Mouse (Mus musculus) adrenal gland, postnatal 10 days (tissue): ENCODE results near the gene St8sia4. TPM values are rescaled to one million over a fixed set of nuclear protein-coding genes. Genes with fewer than 3 reads are reported as not detected.

Experiments used
- DNase-seq: peaks from one replicate; pipeline ENCODE4 v3.0.0; 2021; ENCODE audit warnings: mixed read lengths
- long read RNA-seq, 2 experiments: library from polyadenylated mRNA; stranded (forward); transcript quantifications; one replicate each; pipeline ENCODE4 v2.0.0; 2021
- total RNA-seq, 2 experiments: library from RNA; stranded (reverse); gene quantifications; 2 replicates each; pipeline ENCODE4 v1.2.3; 2021

The St8sia4 gene
- 10 to 100 TPM in 1 of 2 experiments, 1 to 10 TPM in 1; 6.4 to 10.9 TPM for total RNA-seq
- long read RNA-seq, experiment 1, full-length matches to known transcripts = 1 of 2 reads
- long read RNA-seq, experiment 1, partial matches to known transcripts = 1 of 2 reads
- long read RNA-seq, experiment 1, other reads (novel, unspliced or antisense) = 0 of 2 reads
- long read RNA-seq, experiment 2, full-length matches to known transcripts = 3 of 3 reads
- long read RNA-seq, experiment 2, partial matches to known transcripts = 0 of 3 reads
- long read RNA-seq, experiment 2, other reads (novel, unspliced or antisense) = 0 of 3 reads

DNA sequence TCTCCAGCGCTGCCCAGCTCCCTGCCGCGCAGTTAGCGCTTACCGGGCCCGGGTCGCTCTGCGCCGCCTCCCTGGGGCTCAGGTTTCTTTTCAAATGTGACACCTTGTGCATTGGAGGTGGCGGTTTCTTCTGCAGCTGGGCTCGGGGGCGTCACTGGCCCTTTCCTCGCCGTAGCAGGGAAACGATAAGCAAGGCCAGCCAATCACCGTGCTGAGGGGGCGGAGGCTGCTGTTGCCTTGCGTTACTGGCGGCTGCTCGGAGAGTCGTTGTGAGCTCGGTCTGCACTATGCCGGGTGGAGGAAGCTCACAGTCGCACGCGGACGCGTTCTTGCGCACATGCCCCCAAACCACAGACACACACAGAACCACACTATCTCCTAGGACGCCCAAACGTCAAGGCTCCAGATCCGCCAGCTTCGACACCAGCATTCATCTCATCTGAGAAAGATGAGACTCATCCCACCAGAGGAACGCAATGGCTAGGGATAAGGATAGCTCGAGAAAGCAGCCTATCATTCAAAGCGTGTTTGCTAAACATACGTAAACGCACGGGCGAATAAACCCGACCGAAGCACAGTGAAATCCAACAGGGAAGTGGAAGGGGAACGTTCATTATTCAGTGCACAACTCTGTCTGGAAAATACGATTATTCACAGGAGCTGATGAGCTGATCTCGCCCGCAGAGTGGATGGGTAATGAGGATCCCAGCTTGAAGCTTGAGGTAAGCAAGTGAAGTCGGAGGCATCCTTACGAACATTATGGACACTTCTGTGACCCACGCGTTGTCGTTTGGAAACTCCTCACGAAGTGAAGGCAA lies at the start of gene St8sia4:
Gene St8sia4 (minus strand): TSS at position 137 of the 818 bp plus-strand sequence.
- DNase-seq = peak; percentile 84

DNA sequence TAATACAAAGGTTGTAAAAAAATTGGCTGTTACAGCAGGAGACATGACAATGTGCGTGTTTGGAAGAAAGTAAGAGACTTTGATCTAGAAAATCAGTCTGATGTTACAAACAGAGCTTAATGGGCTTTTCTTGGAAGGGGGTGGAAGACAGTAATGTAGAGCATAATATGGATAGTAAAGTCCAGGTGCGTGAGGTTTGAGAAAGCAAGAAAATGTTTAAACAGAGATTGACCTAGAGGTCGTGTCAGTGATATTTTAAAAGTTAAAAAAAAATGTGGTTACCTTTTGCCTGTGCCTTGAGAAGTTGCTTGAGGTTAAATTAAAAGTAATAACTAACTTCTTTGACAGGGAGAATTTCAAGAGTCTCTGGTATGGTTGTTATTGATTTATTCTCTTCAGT lies 41.8 kb upstream of the St8sia4 start:
- DNase-seq = no peak

DNA sequence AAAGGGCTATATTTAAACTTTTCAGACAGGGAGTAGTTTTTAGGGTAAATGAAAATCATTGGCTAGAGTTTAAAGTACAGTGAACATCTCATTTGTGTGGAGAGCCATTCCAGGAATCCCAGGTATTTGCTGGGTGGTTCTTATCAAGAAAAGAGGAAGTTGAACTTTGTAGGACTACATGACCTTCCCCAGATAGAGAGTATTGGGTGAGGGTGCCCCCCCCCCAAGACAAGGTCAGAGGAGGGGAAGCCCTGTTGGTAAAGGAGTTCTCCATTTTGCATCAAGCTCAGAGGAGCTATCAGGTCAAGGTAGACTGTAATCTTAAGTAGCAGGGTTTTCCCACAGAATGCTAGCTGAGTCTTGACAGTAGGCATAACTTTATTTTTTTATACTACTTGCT lies 32.5 kb upstream of the St8sia4 start:
- DNase-seq = no peak

DNA sequence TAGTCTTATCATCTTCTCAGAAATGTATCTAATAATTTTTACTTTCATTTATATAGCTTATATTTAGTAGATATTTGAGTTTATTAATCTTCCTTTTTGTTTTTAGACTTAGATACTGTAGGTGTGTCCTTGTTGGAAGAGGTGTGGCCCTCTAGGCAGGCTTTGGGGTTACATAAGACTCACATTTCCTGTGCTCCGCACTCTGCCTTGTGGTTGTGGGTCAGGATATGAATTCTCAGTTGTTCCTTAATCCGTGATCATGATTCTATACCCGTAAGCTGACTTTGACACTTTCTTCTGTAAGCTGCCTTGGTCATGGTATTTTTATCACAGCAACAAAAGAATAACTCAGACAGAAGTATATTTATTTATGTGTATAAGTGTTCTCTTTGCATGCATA lies 6.7 kb upstream of the St8sia4 start:
- no peak for DNase-seq

DNA sequence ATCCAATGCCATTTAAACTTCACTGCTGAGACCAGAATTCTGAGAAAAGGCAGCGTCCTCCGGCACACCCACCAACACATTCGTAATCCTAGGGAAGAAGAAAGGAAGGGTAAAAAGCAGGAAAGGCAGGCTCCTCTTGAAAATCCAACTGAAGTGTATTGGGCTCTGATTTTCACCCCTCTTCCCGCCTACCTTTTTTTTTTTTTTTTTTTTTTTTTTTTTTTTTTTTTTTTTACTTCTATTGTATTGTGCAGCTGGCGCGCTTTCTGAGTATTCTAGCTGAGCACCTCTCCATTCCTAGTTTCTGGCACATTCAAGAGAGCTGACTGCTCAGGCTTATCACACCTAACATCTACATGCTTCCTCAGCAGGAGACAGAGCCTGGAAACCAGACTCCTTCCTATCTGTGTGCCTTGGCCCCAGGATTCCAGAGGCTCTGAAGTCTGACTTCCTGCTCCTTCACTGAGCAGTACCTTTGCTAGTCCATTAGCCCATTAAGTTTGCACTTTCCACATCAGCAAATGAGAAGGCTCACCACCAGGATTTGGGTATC lies 958 bp upstream of the St8sia4 start:
- no peak for DNase-seq

DNA sequence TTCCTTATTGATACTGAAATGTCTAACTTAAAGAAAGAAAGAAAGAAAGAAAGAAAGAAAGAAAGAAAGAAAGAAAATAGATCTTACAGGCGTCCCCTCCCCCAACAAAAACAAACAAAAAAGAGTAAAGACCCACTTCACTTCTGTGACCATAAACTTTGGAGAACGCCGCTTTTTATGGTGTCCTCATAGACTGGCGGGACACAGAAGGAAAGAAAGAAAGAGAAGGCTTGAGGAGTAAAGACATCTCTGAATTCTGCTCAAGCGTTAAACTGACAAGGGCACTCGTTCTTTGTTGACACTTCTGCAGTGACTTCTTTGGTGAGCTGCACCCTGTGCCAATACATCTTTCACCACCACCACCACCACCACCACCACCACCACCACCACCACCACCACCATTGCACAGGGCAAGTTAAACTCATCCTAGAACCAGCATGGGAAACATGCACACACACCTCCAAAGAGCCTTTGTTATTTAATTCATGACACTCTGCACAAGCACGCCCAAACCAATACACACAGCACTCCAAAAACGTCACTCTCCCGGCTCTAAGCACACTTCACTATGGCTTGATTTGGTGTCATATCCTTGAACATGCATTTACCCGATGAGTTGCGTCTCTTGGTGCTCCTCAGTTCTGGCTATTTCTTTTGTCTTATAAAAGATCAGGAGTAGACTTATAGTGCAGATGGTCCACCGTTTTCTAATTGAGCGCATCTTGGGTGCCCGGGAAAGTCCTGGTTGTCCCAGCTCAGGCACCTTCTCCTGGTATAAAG lies 640 bp downstream of the St8sia4 start:
- no peak for DNase-seq

DNA sequence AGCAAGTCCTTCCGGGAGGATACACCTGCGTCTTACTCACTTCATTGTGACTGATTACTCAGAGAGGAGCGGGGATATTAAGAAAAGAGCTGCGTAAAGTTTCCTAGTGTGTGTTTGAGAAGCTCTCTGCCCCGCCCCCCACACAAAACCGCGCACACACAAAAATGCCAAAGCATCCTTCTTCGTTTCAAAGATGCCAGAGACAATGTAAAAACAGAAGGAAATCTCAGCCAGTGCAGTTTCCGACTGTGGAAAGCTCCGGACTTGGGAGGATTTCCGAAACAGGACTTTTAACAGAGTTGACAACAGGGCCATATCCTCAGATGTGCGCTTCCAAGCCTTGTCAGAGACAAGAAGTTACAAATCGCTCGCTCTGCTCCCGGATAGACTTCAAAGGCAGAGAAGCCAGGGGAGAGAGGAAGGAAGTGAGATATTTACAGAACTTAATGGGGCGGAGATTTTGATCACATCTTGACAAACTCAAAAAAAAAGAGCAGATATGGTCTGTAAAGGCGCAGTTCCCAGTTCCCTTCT lies 1.4 kb downstream of the St8sia4 start:
- peak; percentile 26 for DNase-seq

DNA sequence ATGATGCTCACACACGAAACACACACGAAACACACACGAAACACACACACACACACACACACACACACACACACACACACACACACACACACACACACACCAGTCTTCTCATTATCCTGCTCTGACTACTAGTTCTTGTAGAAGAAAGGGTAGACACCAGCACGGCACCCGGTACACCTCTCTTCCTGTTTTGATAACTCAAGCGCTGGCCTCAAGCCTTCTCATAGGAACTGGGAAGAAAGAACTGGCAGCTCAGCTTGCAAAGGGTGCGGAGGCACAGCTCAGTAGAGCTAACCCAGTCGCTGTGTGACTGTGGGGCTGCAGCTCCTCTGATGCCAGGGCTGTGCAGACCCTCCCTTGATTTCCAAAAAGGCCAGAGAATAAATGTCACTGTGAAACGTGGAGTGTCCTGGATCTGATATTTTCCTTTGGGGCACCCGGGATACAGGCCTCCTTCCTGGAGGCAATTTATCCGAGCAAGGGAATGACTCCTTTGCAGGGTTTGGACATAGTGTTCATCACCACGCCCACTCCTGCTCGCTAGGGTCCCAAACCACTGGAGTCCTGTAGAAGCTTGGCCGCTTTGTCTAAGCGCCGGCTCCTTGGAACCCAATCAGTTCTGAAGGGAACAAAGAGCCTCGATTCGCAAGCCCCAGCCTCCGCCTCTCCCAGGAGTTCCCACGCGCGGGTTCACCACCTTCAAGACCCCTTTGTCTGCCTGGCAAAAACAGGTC lies 2.2 kb downstream of the St8sia4 start:
- peak; percentile 8 for DNase-seq

DNA sequence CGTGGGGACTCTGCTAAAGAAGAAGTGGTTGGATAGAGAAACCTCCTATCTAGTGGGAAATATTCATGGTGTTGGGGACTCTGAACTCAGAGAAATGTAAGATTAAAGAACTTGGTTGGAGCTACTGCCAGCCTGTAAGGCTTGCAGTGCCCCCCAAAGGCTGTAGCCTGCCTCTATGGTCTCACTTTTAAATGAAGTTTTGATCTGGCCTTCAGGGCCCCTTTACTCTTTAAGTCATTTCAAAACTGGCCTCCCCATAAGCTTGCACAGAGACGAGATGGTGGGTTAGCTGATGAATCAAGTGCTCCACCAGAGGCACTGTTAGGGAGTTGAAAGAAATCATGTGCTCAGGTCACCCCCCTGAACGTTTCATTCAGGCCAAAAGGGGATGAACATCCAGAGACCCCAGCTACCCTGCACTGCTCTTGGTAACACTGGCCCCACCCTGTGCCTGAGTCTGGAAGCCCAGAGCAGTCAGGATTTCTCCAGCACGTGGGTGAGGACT lies 3.0 kb downstream of the St8sia4 start:
- DNase-seq = no peak

DNA sequence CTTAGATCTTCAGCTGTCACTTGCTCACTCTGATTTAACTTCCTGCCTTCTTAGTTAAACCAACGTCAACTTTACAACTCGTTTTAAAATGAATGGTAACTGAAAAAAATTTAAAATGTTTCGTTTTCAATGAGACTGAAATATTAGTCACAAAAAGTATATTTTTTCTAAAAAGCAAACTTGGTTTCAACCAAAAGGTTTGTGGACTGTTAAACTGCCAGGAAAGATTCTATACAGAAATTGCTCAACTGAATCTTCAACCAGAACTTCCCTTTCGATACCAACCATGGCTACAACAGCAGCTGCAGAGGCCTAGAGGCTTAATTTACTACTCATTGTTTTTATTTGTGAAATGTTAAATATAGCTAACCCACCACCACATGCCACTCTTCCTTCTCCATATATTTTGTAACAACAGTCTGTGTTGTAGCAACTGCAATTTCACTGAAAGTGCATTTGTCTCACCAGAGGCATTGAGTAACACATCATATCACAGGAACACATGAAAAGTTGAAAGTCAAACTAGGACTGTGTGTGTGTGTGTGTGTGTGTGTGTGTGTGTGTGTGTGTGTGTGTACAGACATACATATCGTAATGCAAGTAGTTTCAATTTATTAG lies 10.2 kb downstream of the St8sia4 start:
- no peak for DNase-seq

DNA sequence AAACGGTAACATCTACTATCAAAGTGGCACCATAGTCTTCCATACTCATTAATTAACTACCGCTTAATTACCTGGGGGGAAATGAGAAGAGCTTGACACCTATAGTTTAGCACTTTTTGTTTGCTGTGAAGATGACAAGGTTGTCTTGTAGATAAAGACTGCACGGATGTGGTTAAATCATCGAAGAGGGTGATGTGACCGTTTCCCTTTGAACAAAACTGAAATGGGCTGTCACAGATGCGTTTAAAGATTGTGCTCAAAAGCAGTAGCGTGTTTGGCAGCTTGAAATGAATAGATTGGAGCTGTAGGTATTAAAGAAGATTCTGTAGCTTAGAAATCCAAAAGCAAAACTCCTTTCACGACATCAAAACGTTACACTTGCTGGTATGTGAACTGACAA lies 11.8 kb downstream of the St8sia4 start:
- DNase-seq = no peak

DNA sequence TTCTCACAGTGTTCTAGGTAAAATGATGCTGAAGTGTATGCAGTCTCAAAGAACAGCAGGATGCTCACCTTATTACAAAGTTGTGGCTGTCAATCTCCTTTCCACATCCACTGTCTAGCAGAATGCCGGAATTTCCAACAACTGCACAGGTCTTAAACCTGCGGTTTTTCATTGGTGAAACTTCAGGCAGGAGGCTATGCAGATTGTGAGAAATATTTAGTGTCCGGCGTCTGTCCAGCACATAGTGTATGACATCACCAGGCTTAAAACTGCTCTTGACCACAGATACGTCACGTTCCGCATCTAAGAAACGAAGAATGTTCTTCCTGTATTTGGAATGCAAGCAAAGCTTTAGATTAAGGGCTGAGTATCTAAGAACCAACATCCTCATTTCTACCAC lies 13.9 kb downstream of the St8sia4 start:
- DNase-seq = no peak

DNA sequence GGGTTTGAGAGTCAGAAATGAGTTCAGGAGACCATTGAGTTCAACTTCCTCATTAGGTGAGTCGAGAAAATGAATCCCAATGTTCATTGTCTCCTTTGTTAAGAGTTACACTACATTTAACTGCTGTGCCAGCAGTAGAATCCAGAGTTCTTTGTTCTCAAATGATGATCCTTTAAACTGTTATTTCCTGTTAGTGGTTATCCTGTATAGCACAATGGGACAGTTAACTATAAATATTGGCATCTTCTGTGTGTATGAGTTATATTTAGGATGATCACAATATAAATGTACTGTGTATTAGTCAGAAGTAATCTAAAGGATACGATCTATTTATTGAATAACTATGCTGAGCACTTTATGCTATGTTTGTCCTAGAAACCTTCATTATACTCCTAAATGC lies 23.1 kb downstream of the St8sia4 start:
- DNase-seq = no peak

DNA sequence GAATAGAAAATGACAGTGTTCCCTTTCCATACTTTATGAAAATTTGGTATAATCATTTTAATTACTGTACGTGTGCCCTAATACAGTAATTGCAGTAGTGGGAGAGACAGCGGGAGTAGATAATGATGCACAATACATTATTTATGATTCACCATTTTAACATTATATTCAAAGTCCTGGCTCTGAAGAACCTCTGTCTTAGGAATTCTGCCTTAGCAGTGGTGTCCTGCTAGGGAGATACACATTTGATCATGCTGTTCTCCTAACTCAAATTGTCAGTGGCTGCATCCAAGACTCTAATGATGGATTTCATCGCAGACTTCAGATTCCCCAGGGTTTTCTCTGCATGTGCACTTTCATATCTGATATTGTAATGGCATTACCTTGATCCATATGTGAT lies 28.4 kb downstream of the St8sia4 start:
- DNase-seq = no peak

DNA sequence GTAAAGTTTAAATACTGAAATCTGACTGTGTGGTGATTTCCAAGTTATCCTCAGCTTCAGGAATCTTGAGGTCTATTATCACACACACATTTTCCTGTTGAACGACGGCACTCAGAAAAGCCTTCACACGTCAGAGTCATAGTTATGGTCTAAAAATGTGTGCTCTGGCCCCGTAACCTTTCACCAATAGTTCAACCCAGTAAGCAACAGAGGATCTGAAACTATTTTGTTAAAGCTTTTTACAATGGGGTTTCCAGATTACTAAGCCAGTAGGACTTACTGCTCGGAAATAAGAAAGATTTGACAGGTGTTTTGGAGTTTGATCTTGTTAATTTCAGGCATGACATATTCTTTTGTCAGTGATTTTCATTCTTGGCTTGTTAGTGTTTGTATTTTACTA lies 43.0 kb downstream of the St8sia4 start:
- no peak for DNase-seq

DNA sequence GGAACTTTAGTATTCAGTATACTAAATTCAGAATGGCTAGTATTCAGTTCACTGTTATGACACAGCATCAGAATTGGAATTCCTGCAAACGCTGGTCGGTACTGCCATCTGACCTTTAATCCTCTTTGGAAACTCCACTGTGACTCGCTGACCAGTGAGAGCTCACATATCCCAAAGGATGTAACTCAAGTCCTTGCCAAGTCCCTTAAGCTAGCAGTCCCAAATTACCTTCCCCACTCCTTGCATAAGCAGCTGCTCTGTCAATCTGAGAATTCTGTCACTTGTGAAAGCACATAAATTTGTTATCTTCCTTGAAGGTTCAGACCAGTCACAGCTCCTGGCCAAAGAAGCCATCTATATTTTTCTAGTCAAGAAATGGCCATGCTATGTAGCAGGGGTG lies 48.7 kb downstream of the St8sia4 start:
- DNase-seq = peak; percentile 51

DNA sequence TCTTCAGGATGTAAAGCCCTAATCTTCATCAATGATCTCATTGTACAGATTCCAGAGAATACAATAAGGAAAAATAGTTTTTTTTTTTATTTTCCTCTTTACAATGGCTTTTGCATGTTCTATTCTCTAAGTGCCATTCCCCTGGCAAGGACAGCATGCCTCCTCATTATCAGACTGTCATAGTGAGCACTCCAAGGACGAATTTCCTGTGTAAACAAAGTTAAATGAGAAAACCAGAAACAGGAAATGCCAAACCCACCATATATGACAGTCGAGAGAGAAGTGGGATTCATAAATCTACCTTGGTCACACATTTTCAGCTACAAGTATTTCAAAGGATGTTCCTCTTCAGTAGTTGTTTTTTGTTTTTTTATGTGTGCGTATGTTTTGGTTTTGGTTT lies 49.2 kb downstream of the St8sia4 start:
- DNase-seq = no peak

DNA sequence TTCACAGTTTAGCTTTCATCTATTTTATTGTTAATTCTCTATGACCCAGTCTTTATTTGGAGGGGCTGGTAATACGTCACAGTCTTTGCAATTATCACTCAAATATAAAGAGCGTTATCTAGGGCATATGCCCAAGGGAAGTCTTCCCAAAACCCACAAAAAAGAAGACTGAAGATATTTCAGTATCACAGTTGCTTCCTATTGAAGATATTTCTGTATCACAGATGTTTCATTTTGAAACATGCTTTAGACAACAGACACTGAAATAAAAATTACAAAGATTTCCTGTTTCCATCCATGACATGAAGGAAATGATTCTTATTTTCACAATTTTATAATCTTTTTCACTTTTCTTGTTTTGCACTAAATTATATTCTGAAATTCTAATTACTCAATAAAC lies 57.4 kb downstream of the St8sia4 start:
- no peak for DNase-seq

DNA sequence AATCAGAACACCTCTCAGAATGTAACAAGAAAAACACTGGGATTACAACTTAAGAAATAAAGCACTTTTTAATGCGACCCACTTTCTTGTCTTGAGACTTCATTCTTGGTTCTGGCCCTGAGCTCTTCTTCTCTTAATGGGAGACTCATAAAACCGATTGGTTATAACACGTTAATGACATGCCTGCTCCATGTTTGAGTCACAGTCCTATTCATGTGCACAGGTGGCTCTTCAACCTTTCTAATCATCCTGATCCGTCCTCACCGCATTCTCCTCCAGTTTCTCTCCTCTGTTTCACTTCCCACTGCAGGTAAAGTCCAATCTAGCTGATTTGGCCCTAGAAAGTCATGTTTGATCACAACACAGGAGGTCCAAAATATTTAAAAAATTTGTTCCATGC lies 58.3 kb downstream of the St8sia4 start:
- DNase-seq = no peak

DNA sequence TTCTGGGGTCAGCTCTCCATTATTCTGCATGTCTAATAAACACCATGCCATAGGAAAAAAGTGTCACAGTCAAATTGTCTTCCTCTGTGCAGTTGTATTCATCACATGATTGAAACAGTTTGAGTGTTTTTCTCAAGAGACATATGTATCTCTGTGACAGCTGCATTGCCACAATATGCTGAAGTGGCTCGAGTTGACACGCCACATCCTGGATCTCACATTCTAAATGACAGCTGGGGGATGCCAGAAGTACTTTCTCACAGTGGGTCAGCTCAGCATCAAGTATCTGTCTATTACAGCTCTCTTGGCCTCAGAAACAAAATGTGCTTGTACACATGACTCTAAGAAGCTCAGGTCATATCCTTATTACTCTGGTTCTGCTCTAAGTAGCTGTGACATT lies 61.9 kb downstream of the St8sia4 start:
- no peak for DNase-seq

DNA sequence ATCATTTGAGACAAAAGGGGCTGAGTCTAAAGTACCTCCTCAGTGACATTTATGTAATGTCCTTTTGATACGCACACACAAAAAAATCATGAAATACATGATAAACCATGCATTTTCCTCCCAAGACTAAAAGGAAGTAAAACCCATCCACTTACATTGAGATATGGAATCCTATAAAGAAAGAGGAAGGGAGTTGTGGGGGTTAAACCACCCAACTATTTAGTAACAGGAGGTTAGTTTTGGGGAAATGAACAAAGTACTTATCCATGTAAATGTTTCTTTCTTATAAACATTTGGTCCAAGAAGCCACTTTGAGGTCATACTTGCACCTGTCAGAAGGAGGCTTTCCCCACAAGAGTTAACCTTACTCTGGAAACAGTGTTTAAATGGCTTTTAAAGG lies 69.3 kb downstream of the St8sia4 start:
- DNase-seq = no peak
